ENCODE assay signal across 27 mouse cellular contexts in the genomic region with DNA sequence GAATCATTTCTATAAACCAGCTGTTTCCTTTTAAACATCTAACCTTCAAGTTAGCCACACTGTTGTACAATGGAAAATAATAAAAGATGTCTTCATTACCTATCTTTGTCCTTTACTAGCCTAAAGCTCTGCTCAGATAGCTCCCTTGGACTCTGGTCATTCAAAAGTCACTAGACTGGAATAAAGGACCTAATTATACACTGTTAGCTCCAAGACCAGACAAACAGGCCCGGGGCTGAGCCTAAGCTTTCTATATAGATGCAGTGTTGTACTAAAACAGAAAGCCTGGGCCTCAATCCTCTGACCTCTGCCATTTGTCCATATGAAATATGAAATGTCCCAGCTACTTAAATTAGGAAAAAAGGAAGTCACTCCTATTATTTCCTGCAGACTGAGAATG.
DNase-seq lines count a peak whose midpoint lies in the region; ATAC-seq lines count a peak whose summit lies in the region.
"Had no signal": no experiment of that assay in that cellular context is flagged by ENCODE, and none has a peak within 500 bp of the region (broad histone marks: within the 10 kb centered on the region; RNA-seq: fewer than 3 reads in every experiment).

No protein-coding gene starts in this region.

- no peaks in the 10 kb centered on the region for H3K27me3 ChIP-seq in midbrain, embryonic 11.5 days (ENCODE audit: control insufficient read depth, insufficient read depth, low read length)
- H3K27me3 ChIP-seq in midbrain, embryonic 15.5 days (replicated peaks), result no peaks in the 10 kb centered on the region
- H3K27me3 ChIP-seq: CH12.LX; embryonic facial prominence, embryonic 12.5 days; forebrain, embryonic 12.5 days; forebrain, embryonic 15.5 days; hindbrain, embryonic 13.5 days; intestine, embryonic 15.5 days had no signal

- no peak overlapping the region for H3K9ac ChIP-seq in midbrain, embryonic 11.5 days (ENCODE audit: low read length)
- no peak overlapping the region for H3K9ac ChIP-seq in midbrain, embryonic 15.5 days
- H3K9ac ChIP-seq: embryonic facial prominence, embryonic 12.5 days; forebrain, embryonic 12.5 days; forebrain, embryonic 15.5 days; hindbrain, embryonic 13.5 days; intestine, embryonic 15.5 days had no signal

- WGBS in midbrain, embryonic 11.5 days, result 42% methylated on average over 1 of the region's 1 CpGs
- WGBS in midbrain, embryonic 15.5 days, result 36% methylated on average over 1 of the region's 1 CpGs

- no peak overlapping the region for H3K4me2 ChIP-seq in midbrain, embryonic 11.5 days
- H3K4me2 ChIP-seq in midbrain, embryonic 15.5 days, result no peak overlapping the region
- H3K4me2 ChIP-seq: embryonic facial prominence, embryonic 12.5 days; forebrain, embryonic 12.5 days; forebrain, embryonic 15.5 days; heart, embryonic 11.5 days; hindbrain, embryonic 13.5 days; intestine, embryonic 15.5 days had no signal

- DNase-seq in embryo, embryonic 10.5 days (ENCODE audit: low spot score), result peak; percentile 15
- DNase-seq in embryo, embryonic 11 days, result no peak
- peak; percentile 50 for DNase-seq in heart, adult 11 months
- DNase-seq in heart, adult 9 months (ENCODE audit: low spot score in 2 of 2), result no peak
- DNase-seq in midbrain, embryonic 11.5 days (ENCODE audit: low spot score, missing footprints), result peak; percentile 70
- DNase-seq in B cell, adult 2 months, result no peak
- DNase-seq: adrenal gland, adult 2 months; adrenal gland, postnatal 14 days; cerebellum, adult 11 months; cerebellum, adult 2 months; cerebellum, adult 9-11 months; cerebellum, postnatal 25 days; gastrocnemius, postnatal 10 days; heart, adult 18-20 months; heart, postnatal 36 days had no signal

- H3K4me3 ChIP-seq in midbrain, embryonic 11.5 days (ENCODE audit: low read depth, low read length), result no peak overlapping the region
- H3K4me3 ChIP-seq in midbrain, embryonic 15.5 days, result no peak overlapping the region
- H3K4me3 ChIP-seq: embryonic facial prominence, embryonic 12.5 days; erythroblast, embryonic 14.5 days; forebrain, embryonic 12.5 days; forebrain, embryonic 15.5 days; hindbrain, embryonic 10.5 days; hindbrain, embryonic 13.5 days; intestine, embryonic 15.5 days had no signal

- peaks cover 5% of the 10 kb centered on the region; the same call in 1 of the 2 replicates for H3K4me1 ChIP-seq in midbrain, embryonic 11.5 days (ENCODE audit: control insufficient read depth, insufficient read depth, low read length)
- no peaks in the 10 kb centered on the region for H3K4me1 ChIP-seq in midbrain, embryonic 15.5 days
- H3K4me1 ChIP-seq: forebrain, embryonic 15.5 days; intestine, embryonic 15.5 days had no signal

- H3K36me3 ChIP-seq in midbrain, embryonic 11.5 days (ENCODE audit: control insufficient read depth, insufficient read depth, low read length), result peaks cover 2% of the 10 kb centered on the region; the same call in 1 of the 2 replicates
- H3K36me3 ChIP-seq in midbrain, embryonic 15.5 days (replicated peaks), result no peaks in the 10 kb centered on the region

- H3K27ac ChIP-seq in midbrain, embryonic 11.5 days (ENCODE audit: low read depth, low read length), result no peak overlapping the region
- H3K27ac ChIP-seq in midbrain, embryonic 15.5 days, result no peak overlapping the region
- H3K27ac ChIP-seq: embryonic facial prominence, embryonic 12.5 days; forebrain, embryonic 12.5 days; forebrain, embryonic 15.5 days; hindbrain, embryonic 10.5 days; hindbrain, embryonic 13.5 days; intestine, embryonic 15.5 days had no signal

- no peaks in the 10 kb centered on the region for H3K9me3 ChIP-seq in midbrain, embryonic 11.5 days (ENCODE audit: control insufficient read depth, low read length)
- no peaks in the 10 kb centered on the region for H3K9me3 ChIP-seq in midbrain, embryonic 15.5 days
- H3K9me3 ChIP-seq: embryonic facial prominence, embryonic 12.5 days; forebrain, embryonic 12.5 days; forebrain, embryonic 15.5 days; G1E; hindbrain, embryonic 10.5 days; hindbrain, embryonic 13.5 days; intestine, embryonic 15.5 days had no signal

- ATAC-seq in midbrain, embryonic 11.5 days (ENCODE audit: low FRiP score), result no peak
- ATAC-seq in midbrain, embryonic 15.5 days (replicated peaks), result no peak
- ATAC-seq: forebrain, embryonic 15.5 days; hindbrain, embryonic 16.5 days; intestine, embryonic 15.5 days had no signal

Comparison
In these comparisons a context has a peak if more than half of its experiments do, and no peak if none do; other contexts are left out.
1. DNase-seq: peak in embryo, embryonic 10.5 days (single experiment), heart, adult 11 months (single experiment) and midbrain, embryonic 11.5 days (single experiment); none in embryo, embryonic 11 days (single experiment), heart, adult 9 months (0 of 2) and B cell, adult 2 months (0 of 2).